Mouse (Mus musculus): ENCODE data around the gene Ss18l1.

Gene Ss18l1

DNA sequence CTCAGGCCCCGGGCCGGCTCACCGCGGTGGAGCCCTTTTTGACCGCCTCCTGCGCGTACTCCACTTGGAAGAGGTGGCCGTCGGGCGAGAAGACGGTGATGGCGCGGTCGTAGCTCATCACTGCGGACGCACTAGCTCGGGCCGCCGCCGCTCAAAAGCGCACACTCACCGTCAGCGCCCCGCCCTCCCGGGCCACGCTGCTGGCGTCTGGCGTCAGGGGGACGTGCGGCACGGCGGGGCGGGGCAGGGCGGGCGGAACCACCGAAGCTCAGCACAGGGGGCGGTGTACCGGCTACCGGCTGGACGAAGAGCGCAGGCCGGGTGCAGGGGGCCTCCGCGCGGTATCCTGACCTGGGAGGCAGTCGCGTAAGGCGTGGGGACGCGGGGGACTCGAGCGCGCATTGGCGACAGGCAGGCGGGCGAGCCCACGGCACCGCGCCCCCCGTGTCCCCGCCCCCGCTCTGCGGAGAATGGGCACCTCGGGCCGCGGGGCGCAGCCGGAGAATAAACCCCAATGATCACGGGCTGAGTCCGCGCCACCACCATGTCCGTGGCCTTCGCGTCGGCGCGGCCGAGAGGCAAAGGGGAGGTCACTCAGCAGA is at the start of gene Ss18l1, which contains the start of gene Psma7:
Gene Ss18l1, plus strand, starts transcription at position 254 of the 602 bp plus-strand sequence.
Gene Psma7, minus strand, starts transcription at position 178 of the 602 bp plus-strand sequence.
- DNase-seq (ENCODE audit: low spot score), result peak; percentile 90

GRCm38 (mm10) chr2:179993071-179993470 is 49.2 kb upstream of the Ss18l1 start:
- no peak for DNase-seq (ENCODE audit: low spot score)

- no peak for DNase-seq (ENCODE audit: low spot score)
These were observed 43.9 kb upstream of the Ss18l1 start for GRCm38 (mm10) chr2:179998431-179998830.

GRCm38 (mm10) chr2:180001635-180002034 is 40.7 kb upstream of the Ss18l1 start:
- no peak for DNase-seq (ENCODE audit: low spot score)

GRCm38 (mm10) chr2:180005656-180006351 is 36.5 kb upstream of the Ss18l1 start:
- DNase-seq (ENCODE audit: low spot score), result no peak

GRCm38 (mm10) chr2:180006352-180007017 is 35.8 kb upstream of the Ss18l1 start:
- DNase-seq (ENCODE audit: low spot score), result no peak

GRCm38 (mm10) chr2:180010686-180011085 is 31.6 kb upstream of the Ss18l1 start:
- no peak for DNase-seq (ENCODE audit: low spot score)

DNA sequence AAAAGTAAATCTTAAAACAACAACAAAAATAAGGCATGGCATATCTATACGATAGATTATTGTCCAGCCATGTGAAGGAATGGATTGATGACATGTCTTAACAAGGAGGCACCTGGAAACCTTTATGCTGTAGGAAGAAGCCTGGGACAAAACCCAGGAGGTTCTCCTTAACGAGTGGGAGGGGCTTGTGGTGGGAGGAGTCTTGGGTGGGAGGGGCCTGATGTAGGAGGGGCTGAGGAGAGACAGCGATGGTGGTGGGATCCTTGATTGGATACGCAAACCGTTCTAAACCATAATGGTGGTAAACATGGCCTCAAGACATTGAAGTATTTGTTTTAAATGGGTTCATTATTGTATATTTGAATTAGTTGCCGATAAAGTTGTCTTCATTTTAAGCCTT is 30.9 kb upstream of the Ss18l1 start:
- no peak for DNase-seq (ENCODE audit: low spot score)

DNA sequence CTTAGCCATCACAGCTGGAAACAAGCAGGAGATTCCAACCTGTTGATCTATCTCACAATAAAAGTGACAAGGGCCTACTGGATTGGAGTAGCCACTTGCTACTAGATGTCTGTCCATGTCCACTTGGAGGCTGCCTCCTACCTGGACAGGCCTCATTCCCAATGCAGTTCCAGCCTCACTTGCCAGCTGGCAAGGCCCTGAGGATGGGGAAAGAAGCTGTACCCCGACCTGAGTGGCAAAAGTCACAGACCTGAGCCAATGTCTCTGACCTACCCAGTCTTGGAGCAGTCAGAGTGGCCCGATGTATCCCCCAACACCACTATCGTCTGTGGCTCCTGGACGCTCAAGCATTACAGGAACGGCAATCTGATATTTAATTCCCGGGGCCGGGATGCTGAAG is 28.6 kb upstream of the Ss18l1 start:
- no peak for DNase-seq (ENCODE audit: low spot score)

DNA sequence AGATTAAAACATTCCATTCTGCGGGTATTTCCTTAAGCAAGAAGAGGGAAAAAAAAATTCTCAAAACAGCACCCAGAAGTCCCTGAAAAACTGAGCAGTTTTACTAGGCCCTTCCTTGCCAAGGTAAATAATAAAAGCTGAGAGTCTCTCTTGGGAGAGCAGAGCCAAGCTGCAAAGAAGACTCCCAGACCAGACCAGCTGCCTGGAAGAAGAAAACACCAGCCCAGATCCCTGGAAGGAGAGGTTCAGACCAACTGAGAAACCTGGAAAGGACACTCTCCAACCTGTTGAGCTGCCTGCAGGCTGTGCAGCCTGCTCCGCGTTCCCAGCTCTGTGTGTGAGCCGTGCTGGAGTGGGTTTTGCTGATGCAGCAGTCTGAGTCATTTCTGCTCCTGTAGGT is 24.7 kb upstream of the Ss18l1 start:
- DNase-seq (ENCODE audit: low spot score), result no peak

- DNase-seq (ENCODE audit: low spot score), result no peak
These were observed 23.7 kb upstream of the Ss18l1 start for GRCm38 (mm10) chr2:180018573-180018972.

DNA sequence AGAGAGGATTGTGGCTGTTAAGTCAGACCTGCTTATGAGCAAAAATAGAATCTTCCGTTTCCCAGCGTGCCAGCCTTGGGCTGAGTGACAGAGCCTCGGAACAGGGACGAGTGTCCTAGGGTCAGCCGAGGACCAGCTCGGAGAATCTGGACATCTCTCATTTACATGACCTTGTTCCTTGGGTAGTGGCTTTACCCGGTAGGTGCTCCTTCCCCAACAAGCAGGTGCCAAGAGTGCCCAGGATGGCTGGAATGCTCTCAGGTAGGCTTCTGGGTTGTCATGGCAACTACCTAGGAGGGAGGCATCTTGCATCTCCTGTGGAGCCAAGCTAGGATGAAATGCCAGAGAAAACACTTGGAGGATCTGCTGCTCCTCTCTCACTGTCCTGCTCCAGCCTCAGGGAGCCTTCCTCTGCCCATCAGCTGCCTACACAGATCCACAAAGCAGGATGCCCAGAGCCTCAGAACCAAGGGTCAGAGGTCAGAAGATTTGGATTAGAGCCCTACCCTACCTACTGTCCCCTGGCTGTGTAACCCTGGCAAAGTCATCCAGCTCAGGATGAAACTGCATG is 22.1 kb upstream of the Ss18l1 start:
- DNase-seq (ENCODE audit: low spot score), result no peak

- no peak for DNase-seq (ENCODE audit: low spot score)
These were observed 21.4 kb upstream of the Ss18l1 start for GRCm38 (mm10) chr2:180020919-180021318.

DNA sequence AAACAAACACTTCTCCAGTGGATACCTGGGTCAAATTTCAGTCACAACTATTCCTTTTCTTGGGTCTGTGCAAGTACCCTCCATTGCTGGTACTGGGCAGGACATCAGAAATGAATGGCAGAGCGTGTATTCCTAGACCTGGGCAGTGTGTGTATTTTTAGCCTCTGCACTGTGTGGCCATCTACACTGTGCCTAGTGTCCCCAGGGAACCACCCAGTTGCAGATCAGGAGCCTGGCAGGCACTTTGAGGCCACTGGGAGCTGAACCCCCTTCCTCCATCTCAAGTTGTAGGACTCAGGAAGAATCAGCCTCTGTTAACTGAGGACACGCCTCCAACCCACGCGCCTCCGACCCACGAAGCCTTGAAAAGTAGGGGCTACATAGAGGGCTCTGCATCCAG is 19.6 kb upstream of the Ss18l1 start:
- DNase-seq (ENCODE audit: low spot score), result no peak

- peak; percentile 100 for DNase-seq (ENCODE audit: low spot score)
These were observed 17.8 kb upstream of the Ss18l1 start, which contains the start of gene Lsm14b for GRCm38 (mm10) chr2:180024401-180025098. TSS of gene Lsm14b (plus strand) at chr2:180024987.

GRCm38 (mm10) chr2:180025135-180025860 is 17.0 kb upstream of the Ss18l1 start:
- DNase-seq (ENCODE audit: low spot score), result peak; percentile 56

DNA sequence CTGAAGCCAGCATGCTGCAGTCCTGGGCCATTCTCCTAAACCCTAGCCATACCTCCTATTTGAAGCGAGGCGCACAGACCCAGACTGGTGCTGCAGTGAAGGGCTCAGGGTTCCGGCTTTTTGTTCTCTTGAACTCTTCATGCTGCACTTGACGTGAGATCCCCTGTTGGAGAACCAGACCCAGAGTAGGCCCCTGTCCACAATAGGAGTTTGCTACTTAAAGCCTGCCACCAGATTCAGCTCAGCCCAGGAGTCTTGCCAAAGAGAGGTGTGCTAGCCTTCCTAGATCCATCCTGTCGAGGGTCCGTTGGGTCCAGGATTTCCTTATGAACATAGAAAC is 16.5 kb upstream of the Ss18l1 start:
- no peak for DNase-seq (ENCODE audit: low spot score)

DNA sequence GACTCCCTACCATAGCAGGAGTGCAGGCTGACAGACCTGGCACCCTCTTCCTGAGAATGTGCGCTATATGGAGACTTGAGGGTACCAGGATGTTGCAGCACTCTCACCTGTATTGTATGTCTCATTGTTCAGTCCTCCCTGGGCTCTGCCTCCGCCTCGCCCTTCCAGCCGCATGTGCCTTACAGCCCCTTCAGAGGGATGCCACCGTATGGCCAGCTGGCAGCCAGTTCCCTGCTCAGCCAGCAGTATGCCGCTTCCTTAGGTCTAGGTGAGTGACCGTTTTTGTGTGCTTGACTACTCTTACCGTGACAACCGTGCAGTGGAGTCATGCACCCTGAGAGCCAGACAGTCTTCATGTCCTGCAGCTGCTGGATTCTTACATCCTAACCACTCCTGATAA is 14.5 kb upstream of the Ss18l1 start:
- no peak for DNase-seq (ENCODE audit: low spot score)

- no peak for DNase-seq (ENCODE audit: low spot score)
These were observed 11.0 kb upstream of the Ss18l1 start for GRCm38 (mm10) chr2:180031270-180031669.

DNA sequence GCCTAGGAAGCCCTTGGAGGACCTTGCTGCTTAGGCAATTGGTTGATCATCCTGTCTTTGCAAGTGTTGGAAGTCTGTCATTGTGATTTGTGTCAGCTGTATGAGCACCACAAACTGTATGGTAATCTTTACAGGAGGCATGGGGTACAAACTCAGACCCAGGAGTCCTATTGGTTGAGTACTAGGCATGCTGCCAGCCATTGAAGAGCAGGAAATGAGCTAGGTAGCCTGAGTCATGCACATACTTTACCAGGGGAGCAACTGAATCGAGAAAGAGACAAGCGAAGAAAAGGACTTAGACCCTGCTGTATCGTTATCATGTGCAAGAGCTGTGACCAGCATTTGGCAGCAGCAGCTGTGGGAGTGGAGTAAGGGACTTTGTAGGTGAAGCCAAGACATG is 9.4 kb upstream of the Ss18l1 start:
- no peak for DNase-seq (ENCODE audit: low spot score)

DNA sequence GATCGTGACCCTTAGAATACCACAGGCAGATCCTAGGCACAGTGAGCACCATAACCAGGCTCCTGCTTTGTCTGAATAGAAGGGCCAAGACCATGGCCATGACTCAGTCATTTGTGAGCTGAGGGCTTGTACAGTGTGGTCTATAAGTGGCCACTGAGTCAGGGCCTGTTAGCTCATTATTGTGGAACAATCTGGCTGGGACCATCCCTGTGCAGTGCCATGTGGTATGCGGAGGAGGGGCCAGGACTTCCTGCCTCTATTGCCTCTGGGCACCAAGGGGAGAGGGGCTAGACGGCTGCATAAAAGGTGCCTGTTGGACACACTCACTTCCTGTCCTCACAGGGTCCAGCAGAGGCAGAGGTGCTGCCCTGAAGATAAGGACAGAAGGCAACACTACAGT is 8.4 kb upstream of the Ss18l1 start:
- DNase-seq (ENCODE audit: low spot score), result no peak

DNA sequence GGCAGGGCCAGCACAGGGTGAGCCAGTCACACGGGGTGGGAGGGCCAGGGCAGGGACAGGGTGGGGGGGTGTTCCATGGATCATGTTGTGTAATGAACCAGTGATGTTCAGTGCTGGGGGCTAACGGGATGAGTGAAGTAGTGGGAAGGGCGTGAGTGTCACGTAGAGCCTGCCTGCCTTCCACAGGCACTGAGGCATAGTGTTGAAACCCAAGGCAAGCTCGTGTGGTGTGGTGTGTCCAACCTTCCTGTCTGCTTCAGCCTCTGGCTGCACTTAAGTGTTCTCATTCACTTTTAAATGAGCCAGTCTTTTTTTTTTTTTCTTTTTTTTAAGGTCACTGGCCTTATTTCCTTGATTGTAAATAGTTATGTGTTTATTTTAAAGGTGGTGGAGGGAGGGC is 7.6 kb upstream of the Ss18l1 start:
- DNase-seq (ENCODE audit: low spot score), result no peak
